Mouse (Mus musculus): ENCODE results near the gene Oit1. TPM values are rescaled to one million over a fixed set of nuclear protein-coding genes. Genes with fewer than 3 reads are reported as not detected.

Oit1 gene
- total and polyA plus RNA-seq, 2 experiments from 2014 or later = not detected

- Histone ChIP-seq H3K27ac (ENCODE audit: low read depth, low read length) (no peak overlapping the region), H3K36me3 (ENCODE audit: insufficient read depth, low read length) (no peaks in the 10 kb centered on the region), H3K4me3 (ENCODE audit: low read depth, low read length) (no peak overlapping the region), H3K9ac (replicated peaks; ENCODE audit: low read length, poor library complexity, severe bottlenecking) (no peak overlapping the region), H3K4me1 (ENCODE audit: insufficient read depth, low read length) (no peaks in the 10 kb centered on the region), H3K4me2 (ENCODE audit: low read depth, low read length, poor library complexity, severe bottlenecking) (no peak overlapping the region), H3K27me3 (ENCODE audit: insufficient read depth, low read length) (no peaks in the 10 kb centered on the region), H3K9me3 (ENCODE audit: low read length) (no peaks in the 10 kb centered on the region)
- no peak for TF ChIP-seq CTCF (IDR thresholded peaks at IDR 0.05)
- ATAC-seq (ENCODE audit: low FRiP score) (0 out of 2 replicates have a peak, but pooled peaks have one; percentile 15), DNase-seq (ENCODE audit: low spot score) (no peak)
- WGBS = 4% methylated on average over 1 of the region's 1 CpGs
These were observed 11.4 kb downstream of the Oit1 start for GRCm38 (mm10) chr14:8367121-8367520.

GRCm38 (mm10) chr14:8365833-8366232 is 12.7 kb downstream of the Oit1 start:
- no peak overlapping the region for H3K4me2 ChIP-seq (ENCODE audit: low read depth, low read length, poor library complexity, severe bottlenecking)
- H3K9ac ChIP-seq (replicated peaks; ENCODE audit: low read length, poor library complexity, severe bottlenecking) = no peak overlapping the region
- H3K4me3 ChIP-seq (ENCODE audit: low read depth, low read length) = no peak overlapping the region
- DNase-seq (ENCODE audit: low spot score) (no peak), ATAC-seq (ENCODE audit: low FRiP score) (no peak)
- H3K4me1 ChIP-seq (ENCODE audit: insufficient read depth, low read length) = no peaks in the 10 kb centered on the region
- H3K27ac ChIP-seq (ENCODE audit: low read depth, low read length) = no peak overlapping the region
- WGBS = 78% methylated on average over 6 of the region's 6 CpGs
- no peak for TF ChIP-seq CTCF (IDR thresholded peaks at IDR 0.05)
- no peaks in the 10 kb centered on the region for H3K36me3 ChIP-seq (ENCODE audit: insufficient read depth, low read length)
- H3K27me3 ChIP-seq (ENCODE audit: insufficient read depth, low read length) = no peaks in the 10 kb centered on the region
- no peaks in the 10 kb centered on the region for H3K9me3 ChIP-seq (ENCODE audit: low read length)

GRCm38 (mm10) chr14:8356836-8357235 is 21.7 kb downstream of the Oit1 start:
- no peak for TF ChIP-seq CTCF (IDR thresholded peaks at IDR 0.05)
- H3K9ac ChIP-seq (replicated peaks; ENCODE audit: low read length, poor library complexity, severe bottlenecking) = no peak overlapping the region
- H3K27me3 ChIP-seq (ENCODE audit: insufficient read depth, low read length) = no peaks in the 10 kb centered on the region
- no peaks in the 10 kb centered on the region for H3K9me3 ChIP-seq (ENCODE audit: low read length)
- H3K27ac ChIP-seq (ENCODE audit: low read depth, low read length) = no peak overlapping the region
- WGBS = 87% methylated on average over 9 of the region's 9 CpGs
- ATAC-seq (ENCODE audit: low FRiP score) = no peak
- no peaks in the 10 kb centered on the region for H3K4me1 ChIP-seq (ENCODE audit: insufficient read depth, low read length)
- DNase-seq (ENCODE audit: low spot score) = no peak
- H3K36me3 ChIP-seq (ENCODE audit: insufficient read depth, low read length) = no peaks in the 10 kb centered on the region
- H3K4me3 ChIP-seq (ENCODE audit: low read depth, low read length) = no peak overlapping the region
- no peak overlapping the region for H3K4me2 ChIP-seq (ENCODE audit: low read depth, low read length, poor library complexity, severe bottlenecking)

DNA sequence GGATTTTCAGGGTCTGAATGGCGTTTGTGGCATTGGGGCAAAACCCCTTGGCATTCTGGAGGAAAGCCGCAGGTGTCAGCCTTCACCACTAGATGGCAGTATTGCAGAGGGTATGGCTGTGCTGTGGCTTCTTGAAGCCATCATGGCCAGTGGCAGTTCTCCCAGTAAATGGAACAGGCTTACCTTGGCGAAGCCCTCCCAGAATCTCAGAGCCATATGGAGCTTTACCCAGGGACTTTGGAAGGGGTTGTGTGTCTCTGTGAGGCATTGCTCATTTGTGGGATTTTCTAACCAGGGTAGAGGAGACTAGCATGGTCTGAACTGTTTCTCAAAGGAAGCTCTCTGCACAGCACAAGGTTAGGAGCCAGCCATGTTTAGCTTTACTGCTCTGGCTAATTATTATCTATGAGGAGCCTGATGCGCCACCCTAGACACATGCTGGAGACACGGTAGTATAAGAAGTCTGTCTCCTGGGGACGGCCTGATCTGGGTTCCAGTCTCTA is 22.5 kb downstream of the Oit1 start:
- no peak overlapping the region for H3K27ac ChIP-seq (ENCODE audit: low read depth, low read length)
- H3K9ac ChIP-seq (replicated peaks; ENCODE audit: low read length, poor library complexity, severe bottlenecking) = no peak overlapping the region
- WGBS = 41% methylated on average over 6 of the region's 6 CpGs
- ATAC-seq (ENCODE audit: low FRiP score) = peak; percentile 73
- no peaks in the 10 kb centered on the region for H3K4me1 ChIP-seq (ENCODE audit: insufficient read depth, low read length)
- H3K27me3 ChIP-seq (ENCODE audit: insufficient read depth, low read length) = no peaks in the 10 kb centered on the region
- TF ChIP-seq CTCF (IDR thresholded peaks at IDR 0.05) = peak; percentile 97
- peak; percentile 91 for DNase-seq (ENCODE audit: low spot score)
- H3K4me2 ChIP-seq (ENCODE audit: low read depth, low read length, poor library complexity, severe bottlenecking) = no peak overlapping the region
- no peaks in the 10 kb centered on the region for H3K9me3 ChIP-seq (ENCODE audit: low read length)
- H3K4me3 ChIP-seq (ENCODE audit: low read depth, low read length) = no peak overlapping the region
- H3K36me3 ChIP-seq (ENCODE audit: insufficient read depth, low read length) = no peaks in the 10 kb centered on the region

GRCm38 (mm10) chr14:8348927-8349326 is 29.6 kb downstream of the Oit1 start:
- no peaks in the 10 kb centered on the region for H3K4me1 ChIP-seq (ENCODE audit: insufficient read depth, low read length)
- H3K36me3 ChIP-seq (ENCODE audit: insufficient read depth, low read length) = no peaks in the 10 kb centered on the region
- ATAC-seq (ENCODE audit: low FRiP score) = no peak
- peak; percentile 27; the same call in 1 of the 2 replicates for TF ChIP-seq CTCF (IDR thresholded peaks at IDR 0.05)
- no peak for DNase-seq (ENCODE audit: low spot score)
- no peak overlapping the region for H3K9ac ChIP-seq (replicated peaks; ENCODE audit: low read length, poor library complexity, severe bottlenecking)
- no peak overlapping the region for H3K4me3 ChIP-seq (ENCODE audit: low read depth, low read length)
- no peak overlapping the region for H3K27ac ChIP-seq (ENCODE audit: low read depth, low read length)
- 79% methylated on average over 9 of the region's 9 CpGs for WGBS
- no peaks in the 10 kb centered on the region for H3K9me3 ChIP-seq (ENCODE audit: low read length)
- H3K4me2 ChIP-seq (ENCODE audit: low read depth, low read length, poor library complexity, severe bottlenecking) = no peak overlapping the region
- no peaks in the 10 kb centered on the region for H3K27me3 ChIP-seq (ENCODE audit: insufficient read depth, low read length)

- Histone ChIP-seq H3K4me2 (ENCODE audit: low read depth, low read length, poor library complexity, severe bottlenecking) (no peak overlapping the region), H3K9ac (replicated peaks; ENCODE audit: low read length, poor library complexity, severe bottlenecking) (no peak overlapping the region), H3K4me1 (ENCODE audit: insufficient read depth, low read length) (no peaks in the 10 kb centered on the region), H3K27ac (ENCODE audit: low read depth, low read length) (no peak overlapping the region), H3K9me3 (ENCODE audit: low read length) (no peaks in the 10 kb centered on the region), H3K4me3 (ENCODE audit: low read depth, low read length) (no peak overlapping the region), H3K27me3 (ENCODE audit: insufficient read depth, low read length) (no peaks in the 10 kb centered on the region), H3K36me3 (ENCODE audit: insufficient read depth, low read length) (no peaks in the 10 kb centered on the region)
- ATAC-seq (ENCODE audit: low FRiP score) (peak; percentile 49), DNase-seq (ENCODE audit: low spot score) (peak; percentile 75)
- WGBS = 24% methylated on average over 7 of the region's 7 CpGs
- TF ChIP-seq CTCF (IDR thresholded peaks at IDR 0.05) = peak; percentile 99
These were observed 32.1 kb downstream of the Oit1 start for GRCm38 (mm10) chr14:8346255-8346997.
